Mouse (Mus musculus) liver, postnatal 0 days (tissue): ENCODE results near the gene Slc34a3.

Experiments
- CTCF ChIP-seq: sonication (generic); IDR thresholded peaks from 2 replicates; pipeline ENCODE4 v1.5.1; 2016; ENCODE audit warnings: antibody characterized with exemption, low read depth
- EP300 ChIP-seq: IDR thresholded peaks from 2 replicates; pipeline ENCODE4 v1.6.1; 2016; ENCODE audit warnings: antibody characterized with exemption, low read depth, mild to moderate bottlenecking

GRCm38 (mm10) chr2:25207593-25207992, 26.6 kb downstream of the Slc34a3 start:
- TF ChIP-seq CTCF (no peak), EP300 (no peak)
